Mouse (Mus musculus) c-Kit-positive CD71-positive TER-119-positive erythroid progenitor cells, embryonic 14.5 days (primary cell): ENCODE measurements around the gene Pramef25.
"Not testable (repeated sequence)": the region's sequence is repeated elsewhere in the genome, so short reads cannot be mapped to it uniquely, and the experiment has no call there.

Experiments
- DNase-seq: peaks from one replicate; pipeline ENCODE4 v3.0.0-alpha.2; 2013; ENCODE audit warnings: low spot score

Gene Pramef25

DNA sequence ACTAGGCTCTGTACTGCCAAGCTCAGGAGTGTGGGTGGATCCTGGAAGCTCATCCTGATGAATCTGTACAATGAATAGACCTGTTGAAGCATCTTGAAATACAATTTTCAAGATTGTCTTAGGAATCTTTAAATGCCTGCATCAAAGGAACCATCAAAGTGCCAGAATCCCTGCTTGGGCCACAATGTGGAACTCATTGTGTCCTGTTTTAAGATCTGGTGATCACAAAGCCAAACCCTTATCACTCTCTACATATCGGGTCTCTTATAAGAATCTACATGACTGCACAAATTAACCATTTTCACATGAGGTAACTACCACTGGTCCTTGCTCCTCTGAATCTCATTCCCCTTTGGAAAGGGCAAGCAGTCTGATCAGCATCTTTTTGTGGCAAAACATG lies at the start of gene Pramef25:
Gene Pramef25, minus strand, starts transcription at position 101 of the 400 bp plus-strand sequence.
- DNase-seq, result not testable (repeated sequence)

DNA sequence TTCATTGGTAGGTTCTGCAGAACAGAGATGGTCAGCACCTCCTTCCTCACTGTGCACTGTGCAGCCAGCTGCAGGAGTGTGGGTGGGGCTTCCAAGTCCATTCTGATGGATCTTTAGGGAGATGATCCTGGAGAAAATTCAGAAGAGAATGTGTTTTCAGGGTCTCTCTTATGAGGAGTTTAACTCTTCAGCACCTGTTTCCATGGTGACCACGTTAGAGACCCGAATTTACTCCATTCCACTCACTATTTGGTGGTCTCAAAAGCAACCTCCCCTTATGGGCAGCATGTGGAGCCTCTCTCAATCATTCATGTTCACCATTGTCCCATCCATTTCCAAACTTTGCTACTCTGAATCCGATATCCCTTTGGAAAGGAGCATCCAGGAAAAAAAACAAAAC lies 43.5 kb upstream of the Pramef25 start, which contains the start of gene Pramef17:
Gene Pramef17, minus strand, starts transcription at position 101 of the 400 bp plus-strand sequence.
- not testable (repeated sequence) for DNase-seq

DNA sequence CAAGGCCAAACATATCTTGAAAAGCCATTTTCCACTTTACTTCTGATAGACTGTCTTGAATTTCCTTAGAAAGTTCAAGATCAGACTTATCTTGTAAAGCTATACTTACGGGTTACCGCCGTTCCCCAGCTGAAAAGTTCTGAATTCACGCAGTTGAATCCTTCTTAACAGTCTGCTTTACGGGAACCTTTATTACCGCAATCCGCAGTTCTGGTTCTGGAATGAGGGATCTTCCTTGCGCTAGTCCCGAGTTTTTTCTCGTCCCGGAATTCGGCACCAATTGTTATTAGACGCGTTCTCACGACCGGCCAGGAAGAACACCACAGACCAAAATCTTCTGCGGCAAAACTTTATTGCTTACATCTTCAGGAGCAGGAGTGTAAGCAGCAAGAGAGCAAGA lies 37.3 kb upstream of the Pramef25 start:
- DNase-seq, result not testable (repeated sequence)

DNA sequence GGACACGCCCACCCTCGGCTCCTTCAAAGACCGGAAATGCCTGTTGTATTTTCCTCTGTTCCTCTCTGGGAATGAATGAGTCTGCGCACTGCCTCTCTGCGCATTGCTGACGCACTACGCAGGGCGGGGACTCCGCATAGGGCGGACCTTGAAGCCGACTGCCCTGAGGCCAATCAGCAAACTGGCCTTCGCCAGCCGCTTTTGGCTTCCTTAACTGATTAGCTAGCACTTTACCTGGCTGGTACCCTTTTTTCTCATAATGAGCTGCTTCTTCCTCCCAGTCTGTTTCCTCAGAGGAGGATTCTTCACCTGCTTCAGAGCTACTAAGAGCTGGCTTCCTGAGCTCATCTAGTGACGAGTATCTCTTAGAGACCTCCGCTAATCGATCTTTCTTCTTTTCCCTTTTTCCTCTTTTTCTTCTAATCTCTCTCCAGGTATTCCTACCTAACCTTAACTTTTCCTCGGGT lies 36.7 kb upstream of the Pramef25 start:
- DNase-seq, result not testable (repeated sequence)

DNA sequence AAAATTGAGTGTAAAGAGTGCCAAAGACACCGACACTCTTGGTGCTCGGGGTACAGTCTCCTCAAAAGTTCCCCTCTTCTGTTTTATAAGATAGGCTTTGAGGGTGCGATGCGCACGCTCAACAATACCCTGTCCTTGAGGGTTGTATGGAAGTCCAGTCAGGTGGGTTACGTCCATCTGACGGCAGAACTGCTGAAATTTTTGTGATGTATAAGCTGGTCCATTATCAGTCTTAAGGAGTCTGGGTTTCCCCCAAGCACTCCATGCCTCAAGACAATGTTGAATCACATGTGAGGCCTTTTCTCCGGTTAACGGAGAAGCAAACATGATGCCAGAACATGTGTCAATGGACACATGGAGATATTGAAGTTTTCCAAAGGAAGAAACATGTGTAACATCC lies 34.9 kb upstream of the Pramef25 start:
- DNase-seq, result not testable (repeated sequence)

DNA sequence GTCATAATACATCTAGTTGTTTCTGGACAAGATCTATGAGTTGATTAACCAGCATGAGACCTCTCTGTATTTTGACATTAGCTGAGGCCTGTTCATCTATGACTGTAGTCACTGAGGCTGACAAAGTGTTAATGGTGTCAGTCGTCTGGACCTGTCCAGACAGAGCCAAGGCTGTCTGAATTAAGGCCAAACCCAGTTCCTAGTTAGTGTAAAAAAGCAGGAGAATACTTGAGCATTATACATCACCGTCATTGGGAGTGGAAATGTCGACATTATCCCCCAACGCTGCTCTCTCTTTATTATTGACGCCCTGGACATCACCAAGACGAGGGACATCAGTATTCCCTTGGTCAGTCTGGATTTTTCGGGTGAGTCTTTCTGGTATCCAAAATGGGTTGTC lies 34.3 kb upstream of the Pramef25 start:
- not testable (repeated sequence) for DNase-seq

DNA sequence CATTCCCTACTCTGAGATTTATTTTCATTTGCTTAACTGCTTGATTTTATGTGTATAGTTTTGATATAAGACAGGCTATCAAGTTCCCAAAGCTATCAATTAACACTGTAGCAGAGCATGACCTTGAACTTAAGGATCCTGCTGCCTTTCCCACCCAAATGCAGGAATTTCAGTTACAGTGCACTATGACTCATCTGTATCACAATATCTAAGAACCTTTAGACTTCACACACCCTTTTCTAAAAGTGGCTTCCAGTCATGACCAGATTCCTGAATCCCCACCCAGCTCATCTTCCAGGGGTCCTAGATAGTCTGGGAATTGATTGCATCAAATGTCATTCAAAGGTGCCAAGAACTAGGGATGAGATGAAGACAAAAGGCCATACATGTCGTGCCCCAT lies 32.6 kb upstream of the Pramef25 start:
- DNase-seq, result not testable (repeated sequence)

DNA sequence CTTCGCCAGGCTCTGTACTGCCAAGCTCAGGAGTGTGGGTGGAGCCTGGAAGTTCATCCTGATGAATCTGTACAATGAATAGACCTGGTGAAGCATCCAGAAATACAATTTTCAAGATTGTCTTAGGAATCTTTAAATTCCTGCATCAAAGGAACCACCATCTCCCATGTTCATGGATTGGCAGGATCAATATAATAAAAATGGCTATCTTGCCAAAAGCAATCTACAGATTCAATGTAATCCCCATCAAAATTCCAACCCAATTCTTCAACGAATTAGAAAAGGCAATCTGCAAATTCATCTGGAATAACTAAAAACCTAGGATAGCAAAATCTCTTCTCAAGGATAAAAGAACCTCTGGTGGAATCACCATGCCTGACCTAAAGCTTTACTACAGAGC lies 16.0 kb upstream of the Pramef25 start, which contains the start of gene Gm13101:
Gene Gm13101, minus strand, starts transcription at position 101 of the 400 bp plus-strand sequence.
- not testable (repeated sequence) for DNase-seq

DNA sequence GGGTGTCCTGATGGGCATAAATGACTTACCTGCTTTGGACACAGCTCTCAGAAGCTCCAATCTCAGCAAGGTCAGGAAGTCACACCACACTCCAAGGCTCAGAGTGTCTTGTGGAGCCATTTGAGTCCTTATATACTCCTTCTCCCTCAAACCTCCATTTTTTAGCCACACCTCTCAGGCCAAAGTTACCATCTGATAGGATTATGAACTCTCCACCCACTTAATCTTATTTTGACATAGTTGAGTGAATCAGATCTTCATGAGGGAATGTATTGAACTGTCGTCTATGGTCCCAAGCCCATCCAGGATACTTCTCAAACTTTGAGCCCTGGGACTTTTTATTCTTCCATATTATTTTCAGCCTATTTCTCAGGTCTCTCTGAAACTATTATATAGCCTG lies 50.5 kb downstream of the Pramef25 start, which contains the start of gene Pramef6:
Gene Pramef6, minus strand, starts transcription at position 101 of the 400 bp plus-strand sequence.
- DNase-seq, result not testable (repeated sequence)
